Mouse (Mus musculus) embryo, embryonic 11.5 days (tissue): ENCODE results near the gene Gm49378.
A peak's percentile ranks its signal among the peaks of the same experiment; 100 is the strongest.

Experiments
- DNase-seq: peaks from one replicate; pipeline ENCODE4 v3.0.0-alpha.2; 2012; ENCODE audit warnings: low read depth, low spot score

Gene Gm49378

DNA sequence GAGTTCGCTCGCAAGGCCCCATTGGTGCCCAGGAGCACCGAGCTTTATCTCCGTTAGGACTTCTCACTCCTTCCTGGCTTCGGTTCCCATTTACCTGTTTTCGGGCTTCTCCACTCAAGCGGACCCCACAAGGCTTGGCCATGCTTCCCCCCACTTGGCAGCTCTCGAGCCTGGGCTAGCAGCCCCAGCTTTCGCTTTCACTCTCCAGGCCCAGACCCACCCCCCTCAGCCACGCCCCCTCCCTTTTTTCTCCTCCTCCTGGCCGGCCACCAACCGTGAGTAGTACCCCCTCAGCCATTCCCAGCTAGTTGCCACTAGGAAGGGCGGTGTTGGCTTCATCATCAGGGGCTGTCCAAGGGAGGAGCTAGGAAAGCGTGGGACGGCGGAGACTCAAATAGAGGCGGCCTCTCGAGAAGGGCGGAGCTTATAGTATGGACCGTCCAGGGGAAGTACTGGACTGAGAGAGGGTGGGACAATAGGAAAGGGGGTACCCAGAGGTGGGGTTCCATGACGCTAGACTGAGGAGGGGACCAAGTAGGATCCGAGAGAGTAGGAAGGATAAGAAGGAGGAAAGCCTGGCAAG is 46.9 kb downstream of the Gm49378 start, which contains the start of gene Psme2:
Psme2 (minus strand) TSS at position 366 of the 583 bp plus-strand sequence.
- DNase-seq: peak; percentile 93

DNA sequence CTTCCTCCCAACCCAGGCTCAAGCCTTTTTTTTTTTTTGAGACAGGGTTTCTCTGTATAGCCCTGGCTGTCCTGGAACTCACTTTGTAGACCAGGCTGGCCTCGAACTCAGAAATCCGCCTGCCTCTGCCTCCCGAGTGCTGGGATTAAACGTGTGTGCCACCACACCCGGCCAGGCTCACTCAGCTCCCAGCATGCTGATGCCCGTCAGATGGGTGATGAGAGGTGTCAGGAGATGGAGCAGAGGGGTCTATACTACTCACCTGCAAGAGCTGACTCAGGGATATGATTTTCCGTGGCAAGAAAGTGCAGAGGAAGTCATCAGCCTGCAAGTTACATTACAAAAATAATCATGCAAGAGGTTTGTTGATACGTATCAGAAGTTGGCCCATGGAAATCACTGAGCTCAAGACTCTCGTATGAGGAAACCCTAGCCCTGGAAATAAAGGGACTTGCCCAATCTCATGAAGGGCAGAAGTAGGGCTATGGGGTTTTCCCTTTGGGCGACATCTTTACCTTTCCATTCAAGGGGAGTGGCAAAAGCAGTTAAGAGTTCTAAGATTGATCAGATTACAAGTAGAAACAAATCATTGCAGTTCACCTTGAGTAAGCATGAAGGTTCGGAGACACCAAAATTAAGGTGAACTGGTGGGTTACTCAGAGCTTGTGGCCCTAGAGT is 47.8 kb downstream of the Gm49378 start:
- DNase-seq: no peak

DNA sequence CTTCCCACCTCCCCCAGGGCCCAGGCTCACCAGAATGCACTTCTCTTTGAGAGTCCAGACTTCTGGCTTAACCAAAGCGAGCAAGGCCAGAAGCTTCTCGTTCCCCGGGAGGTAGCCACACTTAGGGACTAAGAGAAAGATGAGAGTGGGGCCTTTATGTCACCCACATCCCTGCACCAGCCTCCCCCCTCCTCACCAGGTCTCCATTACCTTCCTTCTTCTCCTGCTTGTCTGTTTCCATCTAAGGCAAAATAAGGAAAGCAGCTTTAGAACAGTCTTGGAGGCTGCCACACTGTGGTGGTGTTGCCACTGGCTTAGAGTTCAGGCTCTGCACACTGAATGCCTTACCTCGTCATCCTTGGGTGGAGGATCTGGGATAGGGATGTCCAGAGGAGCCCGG is 48.4 kb downstream of the Gm49378 start:
- DNase-seq: no peak

DNA sequence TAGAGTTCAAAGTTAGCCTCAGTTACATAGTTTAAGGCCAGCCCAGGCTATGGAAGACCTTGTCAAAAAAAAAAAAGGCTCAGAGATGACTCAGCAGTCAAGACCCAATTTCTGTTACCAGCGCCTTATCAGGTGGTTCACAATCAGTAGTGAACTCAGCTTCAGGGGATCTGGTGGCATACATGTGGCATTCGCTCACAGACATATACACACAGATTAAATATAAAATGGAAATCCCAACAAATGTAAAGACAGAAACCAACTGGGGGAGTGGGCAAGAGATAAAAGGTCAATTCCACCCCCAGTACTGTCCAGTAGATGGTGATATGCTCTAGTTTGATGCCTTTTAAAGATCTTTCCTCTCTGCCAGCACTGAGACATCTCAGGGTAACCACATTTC is 51.5 kb downstream of the Gm49378 start:
- DNase-seq: no peak

DNA sequence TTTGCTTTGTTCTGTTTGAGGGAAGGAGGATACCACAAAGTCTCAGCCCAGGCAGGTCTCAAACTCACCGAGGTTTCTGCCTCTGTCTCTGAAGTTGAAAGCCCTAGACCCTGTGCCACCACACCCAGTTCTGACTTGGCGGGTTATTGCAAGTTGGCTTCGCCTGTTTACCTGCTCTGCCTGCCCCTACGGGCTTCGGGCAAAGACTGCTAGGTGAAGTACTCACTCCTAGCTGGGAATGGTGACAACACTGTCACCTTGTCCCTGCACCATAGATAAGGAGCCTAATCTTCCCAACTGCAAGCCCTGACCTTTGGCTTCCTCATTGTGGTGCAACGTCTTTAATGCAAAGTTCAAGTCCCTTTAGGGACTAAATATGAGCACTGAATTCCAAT is 52.1 kb downstream of the Gm49378 start:
- no peak for DNase-seq

DNA sequence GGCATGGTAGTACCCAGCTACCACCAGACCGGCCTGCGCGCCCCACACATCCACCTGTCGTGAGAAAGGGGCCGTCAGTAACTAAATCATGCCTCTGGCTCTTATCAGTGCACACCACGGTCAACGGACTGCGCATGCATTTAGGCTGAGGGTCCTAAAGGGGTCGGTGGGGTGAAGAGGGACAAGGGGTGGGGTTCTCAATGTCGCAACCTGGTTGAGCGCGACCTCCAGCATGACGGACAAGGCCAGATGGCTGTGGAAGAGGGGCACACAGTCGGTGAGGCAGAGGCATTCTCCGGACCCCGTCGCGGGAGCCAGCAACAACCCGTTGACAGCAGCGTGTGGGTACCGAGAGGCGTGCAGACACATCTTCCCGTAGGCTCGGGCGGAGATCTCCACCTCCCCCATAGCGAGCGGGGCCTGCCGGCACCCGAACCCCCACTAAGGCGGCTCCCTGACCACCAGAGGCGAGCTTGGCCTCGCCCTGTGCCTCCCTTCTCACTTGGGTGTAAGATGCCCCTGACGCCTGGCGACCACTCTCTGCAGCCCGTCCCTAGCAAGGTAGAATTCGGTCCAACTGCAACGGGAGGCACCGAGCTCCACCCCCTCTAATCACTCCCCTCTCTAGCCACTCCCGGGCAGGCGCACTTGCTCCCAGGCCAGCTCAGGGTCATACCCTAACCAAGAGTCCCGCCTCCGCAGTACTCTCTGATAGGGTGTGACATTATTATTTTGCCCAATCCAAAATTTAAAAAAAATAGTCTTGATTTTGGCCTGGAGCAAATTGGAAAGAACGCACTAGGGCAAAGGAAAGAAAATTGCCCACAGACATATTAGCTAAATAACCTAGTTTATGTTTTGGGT is 52.8 kb downstream of the Gm49378 start, which contains the start of gene Emc9:
Emc9 (minus strand) TSS at position 601 of the 864 bp plus-strand sequence.
- DNase-seq: no peak

DNA sequence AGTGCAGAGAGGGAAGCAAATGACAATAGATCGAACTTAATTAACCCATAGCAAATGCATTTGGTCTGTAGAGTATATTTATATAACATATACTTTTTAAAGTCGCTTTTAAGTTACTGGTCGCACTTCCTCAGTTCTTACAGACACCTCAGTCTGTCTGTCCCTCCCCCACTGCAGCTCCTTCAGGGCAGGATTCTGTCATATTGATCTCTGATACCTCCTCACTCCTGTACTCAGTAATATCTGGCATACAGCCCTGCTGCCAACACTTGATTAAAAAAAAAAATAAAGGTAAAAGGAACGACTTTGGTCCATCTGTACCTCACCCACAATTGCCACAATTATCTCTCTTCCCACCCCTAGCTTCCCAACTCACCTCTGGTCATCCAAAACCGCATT is 53.4 kb downstream of the Gm49378 start:
- no peak for DNase-seq

DNA sequence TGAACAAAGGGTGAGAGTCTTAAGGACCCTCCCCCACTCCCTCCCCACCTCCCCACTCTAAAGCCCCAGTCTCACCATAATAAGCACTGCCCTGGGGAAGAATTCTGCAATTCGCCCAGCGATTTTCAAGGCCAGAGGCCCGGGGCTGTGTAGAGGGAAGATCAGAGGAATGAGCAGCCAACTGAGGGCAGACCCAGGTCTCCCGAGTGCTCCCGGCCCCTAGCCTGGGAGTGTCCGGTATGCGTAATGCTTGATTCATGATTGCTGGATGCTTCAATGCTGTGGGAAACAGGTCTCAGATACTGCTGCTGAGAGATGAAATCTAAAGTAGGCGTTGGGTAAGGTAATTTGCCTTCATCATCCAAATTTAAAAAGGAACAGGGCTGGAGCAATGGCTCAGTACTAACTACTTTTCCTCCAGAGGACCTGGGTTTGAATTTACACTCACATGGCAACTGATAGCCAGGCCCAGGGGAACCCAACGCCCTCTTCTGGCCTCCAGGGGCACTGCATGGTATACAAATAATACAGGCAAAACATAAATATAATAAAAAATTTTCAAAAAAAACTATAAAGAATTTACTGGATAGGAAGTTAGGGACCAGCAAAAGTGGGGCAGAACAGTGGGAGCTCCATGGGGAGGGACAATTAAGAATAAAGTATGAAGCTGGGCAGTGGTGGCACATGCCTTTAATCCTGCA is 55.6 kb downstream of the Gm49378 start:
- DNase-seq: no peak

DNA sequence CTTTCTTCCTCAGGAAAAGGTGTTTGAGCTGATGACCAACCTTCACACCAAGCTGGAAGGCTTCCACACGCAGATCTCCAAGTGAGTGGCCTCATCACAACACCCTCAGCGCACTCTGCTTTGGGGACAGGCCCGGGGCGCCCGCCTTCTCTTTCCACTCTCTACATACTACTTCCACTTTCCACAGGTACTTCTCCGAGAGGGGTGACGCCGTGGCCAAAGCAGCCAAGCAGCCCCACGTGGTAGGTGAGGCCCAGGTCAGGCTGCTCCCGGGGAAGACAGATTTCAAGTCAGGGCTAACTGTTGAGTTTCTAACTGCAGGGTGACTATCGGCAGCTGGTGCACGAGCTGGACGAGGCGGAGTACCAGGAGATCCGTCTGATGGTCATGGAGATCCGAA is 57.0 kb downstream of the Gm49378 start:
- DNase-seq: no peak

DNA sequence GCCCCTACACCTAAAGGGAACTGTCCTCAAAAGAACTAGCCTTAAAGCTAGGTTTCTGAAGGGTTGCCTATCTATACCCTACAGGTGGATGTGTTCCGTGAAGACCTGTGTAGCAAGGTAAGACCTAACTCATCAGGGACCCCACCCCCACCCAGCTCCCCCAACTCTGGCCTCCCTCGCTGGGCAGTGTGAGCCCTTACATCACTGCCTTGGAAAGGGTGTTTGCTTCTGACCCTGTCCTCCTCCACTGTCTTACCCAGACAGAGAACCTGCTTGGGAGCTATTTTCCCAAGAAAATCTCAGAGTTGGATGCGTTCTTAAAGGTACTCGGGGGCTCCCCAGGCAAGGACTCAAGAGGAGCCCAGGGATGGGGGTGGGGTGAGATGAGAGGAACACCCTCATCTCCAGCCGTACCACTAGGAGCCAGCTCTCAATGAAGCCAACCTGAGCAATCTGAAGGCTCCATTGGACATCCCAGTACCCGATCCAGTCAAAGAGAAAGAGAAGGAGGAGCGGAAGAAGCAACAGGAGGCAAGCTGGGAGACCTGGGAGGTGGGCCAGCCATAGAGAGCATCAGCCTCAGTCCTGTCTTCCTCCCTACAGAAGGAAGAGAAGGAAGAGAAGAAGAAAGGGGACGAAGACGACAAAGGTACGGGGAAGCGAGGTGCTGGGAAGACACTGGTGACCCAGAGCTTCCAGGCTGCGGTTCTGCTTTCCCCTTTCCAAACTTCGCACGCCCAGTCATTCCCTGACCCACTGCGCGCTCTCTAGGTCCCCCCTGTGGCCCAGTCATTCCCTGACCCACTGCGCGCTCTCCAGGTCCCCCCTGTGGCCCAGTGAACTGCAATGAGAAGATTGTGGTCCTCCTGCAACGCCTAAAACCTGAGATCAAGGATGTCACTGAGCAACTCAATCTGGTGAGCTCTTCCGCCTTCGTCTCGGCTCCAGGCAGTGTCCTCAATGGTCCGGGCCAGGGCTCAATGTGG is 57.9 kb downstream of the Gm49378 start:
- DNase-seq: no peak
